Mouse (Mus musculus): ENCODE data around the gene Flvcr1. TPM values are rescaled to one million over a fixed set of nuclear protein-coding genes. Genes with fewer than 3 reads are reported as not detected.
"Not testable (repeated sequence)": the region's sequence is repeated elsewhere in the genome, so short reads cannot be mapped to it uniquely, and the experiment has no call there.

Gene Flvcr1
- polyA plus RNA-seq, 1 experiment from 2014 or later: 6.2 TPM

DNA sequence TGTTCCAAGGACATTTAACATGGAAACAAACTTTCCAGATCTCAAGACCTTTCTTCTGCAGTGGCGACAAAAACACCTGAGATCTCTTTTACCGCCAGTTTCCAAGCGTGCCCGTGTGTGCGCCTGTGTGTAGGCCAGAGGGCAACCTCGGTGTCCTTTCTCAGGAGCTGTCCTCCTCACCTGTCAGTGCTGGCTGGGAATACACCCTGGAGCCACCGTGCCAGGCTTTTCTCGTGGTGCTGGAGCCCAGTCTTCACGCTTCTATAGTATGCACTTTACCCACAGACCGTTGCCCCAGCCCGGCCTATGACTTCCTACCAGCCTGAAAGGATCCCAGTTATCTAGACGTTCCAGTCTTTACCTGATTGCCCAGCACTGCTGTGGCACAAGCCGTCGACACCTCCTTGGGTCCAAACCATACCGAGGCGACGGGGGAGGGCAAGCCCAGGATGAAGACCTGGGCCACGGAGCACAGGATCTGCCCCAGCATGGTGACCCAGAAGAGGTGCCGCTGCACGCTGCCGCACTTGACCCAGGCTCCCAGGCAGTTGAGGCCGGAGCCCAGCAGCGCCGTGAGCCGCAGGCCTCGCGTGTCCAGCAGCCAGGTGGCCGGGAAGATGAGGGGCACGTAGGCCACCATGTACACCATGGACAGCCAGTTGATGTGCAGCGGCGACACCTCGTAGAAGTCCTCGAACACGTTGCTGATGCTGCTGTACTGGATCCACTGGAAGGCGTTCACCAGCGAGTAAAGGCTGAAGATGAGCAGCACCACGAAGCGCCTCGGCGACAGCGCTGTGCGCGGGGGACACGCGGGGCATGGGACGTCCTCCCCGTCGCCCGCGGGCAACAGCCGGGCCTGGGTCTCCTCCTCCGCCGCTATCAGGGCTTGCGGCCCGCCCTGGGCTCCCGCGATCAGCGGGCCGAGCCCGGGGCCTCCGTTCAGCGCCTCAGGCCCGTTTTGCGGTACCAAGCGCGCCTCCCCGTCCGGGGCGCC is 644 bp downstream of the Flvcr1 start:
- 2% methylated on average over 69 of the region's 69 CpGs for WGBS
- peaks cover 6% of the 10 kb centered on the region for H3K36me3 ChIP-seq (ENCODE audit: insufficient read depth, low read length)
- peak overlapping the region; percentile 98 for H3K4me2 ChIP-seq (replicated peaks; ENCODE audit: low read depth, low read length)
- H3K4me1 ChIP-seq (ENCODE audit: insufficient read depth, low read length): peaks cover 21% of the 10 kb centered on the region
- H3K27ac ChIP-seq (ENCODE audit: low read length): peak overlapping the region; percentile 65
- H3K27me3 ChIP-seq (ENCODE audit: insufficient read depth, low read length): no peaks in the 10 kb centered on the region
- H3K9ac ChIP-seq (replicated peaks; ENCODE audit: low read length): peak overlapping the region; percentile 84
- no peaks in the 10 kb centered on the region for H3K9me3 ChIP-seq (ENCODE audit: low read length)
- peak; percentile 32 for ATAC-seq (ENCODE audit: low FRiP score, low TSS enrichment)
- peak overlapping the region; percentile 81 for H3K4me3 ChIP-seq (ENCODE audit: low read length)

GRCm38 (mm10) chr1:191023806-191024205 is 2.2 kb downstream of the Flvcr1 start:
- peaks cover 21% of the 10 kb centered on the region for H3K4me1 ChIP-seq (ENCODE audit: insufficient read depth, low read length)
- not testable (repeated sequence) for H3K4me3 ChIP-seq (ENCODE audit: low read length); H3K9ac ChIP-seq (replicated peaks; ENCODE audit: low read length); ATAC-seq (ENCODE audit: low FRiP score, low TSS enrichment); H3K36me3 ChIP-seq (ENCODE audit: insufficient read depth, low read length); H3K9me3 ChIP-seq (ENCODE audit: low read length); H3K4me2 ChIP-seq (replicated peaks; ENCODE audit: low read depth, low read length); H3K27ac ChIP-seq (ENCODE audit: low read length); H3K27me3 ChIP-seq (ENCODE audit: insufficient read depth, low read length)
- 94% methylated on average over 5 of the region's 6 CpGs for WGBS

DNA sequence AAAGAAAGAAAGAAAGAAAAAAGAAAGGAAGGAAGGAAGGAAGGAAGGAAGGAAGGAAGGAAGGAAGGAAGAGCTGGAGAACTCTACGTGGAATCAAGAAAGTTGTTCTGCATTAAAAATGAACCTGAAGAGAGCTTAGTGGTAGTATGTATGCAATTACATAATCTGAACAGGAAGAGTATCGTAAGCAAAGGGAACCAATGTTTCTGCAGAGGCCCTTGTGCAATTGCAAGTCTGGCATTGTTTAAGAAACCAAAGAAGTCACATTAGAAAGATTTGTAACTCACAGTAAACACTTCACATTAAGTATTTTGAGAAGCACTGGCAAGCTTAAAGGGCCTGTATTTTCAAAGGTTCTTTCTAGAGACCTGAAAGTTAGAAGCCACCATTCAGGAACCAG is 2.8 kb downstream of the Flvcr1 start:
- Histone ChIP-seq H3K36me3 (ENCODE audit: insufficient read depth, low read length) (peaks cover 9% of the 10 kb centered on the region), H3K27ac (ENCODE audit: low read length) (no peak overlapping the region), H3K4me2 (replicated peaks; ENCODE audit: low read depth, low read length) (no peak overlapping the region), H3K4me3 (ENCODE audit: low read length) (no peak overlapping the region), H3K9me3 (ENCODE audit: low read length) (no peaks in the 10 kb centered on the region), H3K9ac (replicated peaks; ENCODE audit: low read length) (no peak overlapping the region), H3K4me1 (ENCODE audit: insufficient read depth, low read length) (peaks cover 21% of the 10 kb centered on the region), H3K27me3 (ENCODE audit: insufficient read depth, low read length) (no peaks in the 10 kb centered on the region)
- WGBS: 87% methylated on average over 2 of the region's 2 CpGs
- no peak for ATAC-seq (ENCODE audit: low FRiP score, low TSS enrichment)

DNA sequence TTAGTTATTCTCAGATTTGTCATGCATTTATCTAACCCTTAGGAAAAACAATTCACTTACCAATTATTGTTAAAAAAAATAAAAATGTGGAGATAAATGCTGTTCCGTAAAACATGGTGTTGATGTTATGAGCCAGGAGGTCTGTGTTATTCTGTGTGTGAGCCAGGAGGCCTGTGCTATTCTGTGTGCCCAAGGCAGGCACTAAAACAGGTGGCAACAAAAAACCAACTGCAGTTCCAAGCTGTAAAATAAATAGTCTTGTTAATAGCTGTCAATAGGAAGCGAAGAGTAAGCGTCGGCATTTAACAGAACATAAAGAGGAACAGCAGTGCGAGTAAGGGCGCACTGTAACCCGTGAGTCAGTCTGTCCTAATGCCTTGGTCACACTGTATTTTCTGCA is 4.9 kb downstream of the Flvcr1 start:
- Histone ChIP-seq H3K4me2 (replicated peaks; ENCODE audit: low read depth, low read length) (no peak overlapping the region), H3K36me3 (ENCODE audit: insufficient read depth, low read length) (peaks cover 9% of the 10 kb centered on the region), H3K27me3 (ENCODE audit: insufficient read depth, low read length) (no peaks in the 10 kb centered on the region), H3K4me3 (ENCODE audit: low read length) (no peak overlapping the region), H3K4me1 (ENCODE audit: insufficient read depth, low read length) (peaks cover 13% of the 10 kb centered on the region), H3K27ac (ENCODE audit: low read length) (no peak overlapping the region), H3K9ac (replicated peaks; ENCODE audit: low read length) (no peak overlapping the region), H3K9me3 (ENCODE audit: low read length) (no peaks in the 10 kb centered on the region)
- no peak for ATAC-seq (ENCODE audit: low FRiP score, low TSS enrichment)
- 79% methylated on average over 7 of the region's 7 CpGs for WGBS

- Histone ChIP-seq H3K4me1 (ENCODE audit: insufficient read depth, low read length) (peaks cover 11% of the 10 kb centered on the region), H3K4me3 (ENCODE audit: low read length) (no peak overlapping the region), H3K27ac (ENCODE audit: low read length) (no peak overlapping the region), H3K4me2 (replicated peaks; ENCODE audit: low read depth, low read length) (no peak overlapping the region), H3K9ac (replicated peaks; ENCODE audit: low read length) (no peak overlapping the region), H3K9me3 (ENCODE audit: low read length) (no peaks in the 10 kb centered on the region), H3K27me3 (ENCODE audit: insufficient read depth, low read length) (no peaks in the 10 kb centered on the region), H3K36me3 (ENCODE audit: insufficient read depth, low read length) (peaks cover 9% of the 10 kb centered on the region)
- 86% methylated on average over 3 of the region's 3 CpGs for WGBS
- no peak for ATAC-seq (ENCODE audit: low FRiP score, low TSS enrichment)
These were observed 5.6 kb downstream of the Flvcr1 start for GRCm38 (mm10) chr1:191020217-191020924.

DNA sequence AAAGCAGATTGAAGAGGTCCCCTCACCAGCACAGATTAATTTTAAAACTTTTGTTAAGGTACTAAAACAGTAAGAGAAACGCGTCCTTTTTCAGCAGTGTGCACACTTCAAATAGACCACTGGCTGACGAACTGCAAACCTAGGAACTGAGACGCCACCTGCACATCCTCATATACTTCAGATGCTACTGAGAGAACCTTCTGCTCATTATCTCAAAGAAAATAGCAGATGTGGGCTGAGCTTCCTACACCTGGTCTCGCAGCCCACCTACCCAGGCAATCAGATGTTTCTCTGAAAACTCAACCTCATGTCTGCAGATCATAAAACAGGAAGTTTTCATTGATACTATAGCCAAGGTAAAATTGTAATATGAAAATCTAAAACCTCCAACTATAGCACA is 6.2 kb downstream of the Flvcr1 start:
- H3K4me3 ChIP-seq (ENCODE audit: low read length): no peak overlapping the region
- WGBS: 92% methylated on average over 5 of the region's 5 CpGs
- no peak for ATAC-seq (ENCODE audit: low FRiP score, low TSS enrichment)

DNA sequence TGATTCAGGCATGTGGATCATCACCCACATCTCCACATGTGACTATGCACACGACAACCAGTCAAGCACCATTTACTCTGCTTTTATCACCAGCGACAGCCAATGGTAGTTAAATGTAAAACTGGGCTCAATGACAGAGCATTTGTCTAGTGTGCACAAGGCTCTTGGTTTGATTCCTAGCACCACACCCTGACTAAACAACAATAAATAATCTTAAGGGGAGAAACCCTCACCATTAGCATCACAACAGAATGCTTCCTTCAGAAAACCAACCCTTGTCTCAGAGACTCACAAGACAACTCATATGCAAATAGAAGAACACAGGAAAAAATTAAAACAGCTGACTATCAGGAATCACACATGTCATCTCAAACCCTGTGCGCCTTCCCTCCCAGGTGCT is 11.7 kb downstream of the Flvcr1 start:
- Histone ChIP-seq H3K4me3 (ENCODE audit: low read length) (no peak overlapping the region), H3K9me3 (ENCODE audit: low read length) (no peaks in the 10 kb centered on the region), H3K4me1 (ENCODE audit: insufficient read depth, low read length) (no peaks in the 10 kb centered on the region), H3K9ac (replicated peaks; ENCODE audit: low read length) (no peak overlapping the region), H3K27me3 (ENCODE audit: insufficient read depth, low read length) (no peaks in the 10 kb centered on the region), H3K36me3 (ENCODE audit: insufficient read depth, low read length) (peaks cover 38% of the 10 kb centered on the region), H3K27ac (ENCODE audit: low read length) (no peak overlapping the region), H3K4me2 (replicated peaks; ENCODE audit: low read depth, low read length) (no peak overlapping the region)
- ATAC-seq (ENCODE audit: low FRiP score, low TSS enrichment): no peak
- 91% methylated on average over 3 of the region's 3 CpGs for WGBS

More for the DNA sequence above, 6.2 kb downstream of the Flvcr1 start:
- Histone ChIP-seq H3K9me3 (ENCODE audit: low read length) (no peaks in the 10 kb centered on the region), H3K36me3 (ENCODE audit: insufficient read depth, low read length) (peaks cover 10% of the 10 kb centered on the region), H3K27me3 (ENCODE audit: insufficient read depth, low read length) (no peaks in the 10 kb centered on the region), H3K4me1 (ENCODE audit: insufficient read depth, low read length) (peaks cover 5% of the 10 kb centered on the region), H3K4me2 (replicated peaks; ENCODE audit: low read depth, low read length) (no peak overlapping the region), H3K27ac (ENCODE audit: low read length) (no peak overlapping the region), H3K9ac (replicated peaks; ENCODE audit: low read length) (no peak overlapping the region)

- H3K36me3 ChIP-seq (ENCODE audit: insufficient read depth, low read length): peaks cover 43% of the 10 kb centered on the region
- no peak for ATAC-seq (ENCODE audit: low FRiP score, low TSS enrichment)
- no peak overlapping the region for H3K27ac ChIP-seq (ENCODE audit: low read length)
These were observed 17.3 kb downstream of the Flvcr1 start for GRCm38 (mm10) chr1:191008707-191009106.

GRCm38 (mm10) chr1:191002201-191002600 is 23.8 kb downstream of the Flvcr1 start:
- no peak overlapping the region for H3K4me3 ChIP-seq (ENCODE audit: low read length)
- no peaks in the 10 kb centered on the region for H3K27me3 ChIP-seq (ENCODE audit: insufficient read depth, low read length)
- WGBS: 60% methylated on average over 6 of the region's 6 CpGs
- H3K9me3 ChIP-seq (ENCODE audit: low read length): peaks cover 6% of the 10 kb centered on the region; the same call in 1 of the 2 replicates
- H3K36me3 ChIP-seq (ENCODE audit: insufficient read depth, low read length): no peaks in the 10 kb centered on the region
- no peak for ATAC-seq (ENCODE audit: low FRiP score, low TSS enrichment)
- no peak overlapping the region for H3K4me2 ChIP-seq (replicated peaks; ENCODE audit: low read depth, low read length)
- H3K27ac ChIP-seq (ENCODE audit: low read length): no peak overlapping the region
- no peak overlapping the region for H3K9ac ChIP-seq (replicated peaks; ENCODE audit: low read length)
- H3K4me1 ChIP-seq (ENCODE audit: insufficient read depth, low read length): no peaks in the 10 kb centered on the region

More at GRCm38 (mm10) chr1:191008707-191009106, 17.3 kb downstream of the Flvcr1 start:
- no peak overlapping the region for H3K4me2 ChIP-seq (replicated peaks; ENCODE audit: low read depth, low read length)
- H3K9ac ChIP-seq (replicated peaks; ENCODE audit: low read length): no peak overlapping the region
- H3K9me3 ChIP-seq (ENCODE audit: low read length): peaks cover 3% of the 10 kb centered on the region; the same call in 1 of the 2 replicates
- no peaks in the 10 kb centered on the region for H3K4me1 ChIP-seq (ENCODE audit: insufficient read depth, low read length)
- H3K4me3 ChIP-seq (ENCODE audit: low read length): no peak overlapping the region
- no peaks in the 10 kb centered on the region for H3K27me3 ChIP-seq (ENCODE audit: insufficient read depth, low read length)
- WGBS: 99% methylated on average over 5 of the region's 5 CpGs
